Mouse (Mus musculus) heart, embryonic 13.5 days (tissue): Measurements from ENCODE around the gene Pacsin1. TPM values are rescaled to one million over a fixed set of nuclear protein-coding genes. Genes with fewer than 3 reads are reported as not detected.
A peak's percentile ranks its signal among the peaks of the same experiment; 100 is the strongest.

ENCODE experiments used
- ATAC-seq: fragments of 200-750 bp; cut with Nextera tagmentation; 2 replicates; pipeline ENCODE4 v1.8.0; 2017; ENCODE audit warnings: moderate TSS enrichment; ENCODE audit not compliant: insufficient number of reproducible peaks, low FRiP score, low TSS enrichment; ENCODE audit errors: extremely low read depth
- H3K27ac ChIP-seq: fragments of 300-500 bp; sonication (generic); replicated peaks from 2 replicates; pipeline ENCODE4 v1.5.1; 2015; ENCODE audit warnings: moderate library complexity, mild to moderate bottlenecking, inconsistent platforms
- H3K27me3 ChIP-seq: fragments of 300-500 bp; sonication (generic); replicated peaks from 2 replicates; pipeline ENCODE4 v1.6.1; 2015; ENCODE audit warnings: mild to moderate bottlenecking, inconsistent platforms
- H3K36me3 ChIP-seq: fragments of 300-500 bp; sonication (generic); 2 replicates; pipeline ENCODE4 v1.6.1; 2015; ENCODE audit warnings: mild to moderate bottlenecking, inconsistent platforms
- H3K4me1 ChIP-seq: fragments of 300-500 bp; sonication (generic); 2 replicates; pipeline ENCODE4 v1.6.1; 2015; ENCODE audit warnings: inconsistent platforms
- H3K4me2 ChIP-seq: fragments of 300-500 bp; sonication (generic); 2 replicates; pipeline ENCODE4 v1.6.1; 2015; ENCODE audit warnings: inconsistent platforms, mild to moderate bottlenecking, moderate library complexity
- H3K4me3 ChIP-seq: fragments of 300-500 bp; sonication (generic); 2 replicates; pipeline ENCODE4 v1.5.1; 2015; ENCODE audit warnings: moderate library complexity, mild to moderate bottlenecking, inconsistent platforms
- H3K9ac ChIP-seq: fragments of 300-500 bp; sonication (generic); 2 replicates; pipeline ENCODE4 v1.6.1; 2015; ENCODE audit warnings: inconsistent platforms, mild to moderate bottlenecking, moderate library complexity
- H3K9me3 ChIP-seq: fragments of 300-500 bp; sonication (generic); 2 replicates; pipeline ENCODE4 v1.6.1; 2016; ENCODE audit warnings: inconsistent platforms
- WGBS: fragments of 180-500 bp; shearing (Covaris S2); methylation state at CpG from one replicate; pipeline ENCODE4 v1.1.7; 2015; ENCODE audit warnings: mixed read lengths; 5-methylcytosine and 5-hydroxymethylcytosine counted together
- polyA plus RNA-seq: library from polyadenylated mRNA; unstranded; fragments of >200 nt; fragmentation: Nextera tagmentation; extraction: Ambion mirVana; gene quantifications from 2 replicates; pipeline ENCODE4 v1.2.1, GENCODE M21; 2015

Pacsin1 gene
- polyA plus RNA-seq, 1 experiment from 2014 or later = 1.4 TPM

GRCm38 (mm10) chr17:27684886-27685549 lies 29.7 kb downstream of the Pacsin1 start:
- peaks cover 79% of the 10 kb centered on the region for H3K27me3 ChIP-seq
- no peak overlapping the region for H3K27ac ChIP-seq
- H3K9ac ChIP-seq = peak overlapping the region; percentile 73
- H3K36me3 ChIP-seq = no peaks in the 10 kb centered on the region
- no peaks in the 10 kb centered on the region for H3K9me3 ChIP-seq
- H3K4me1 ChIP-seq = peaks cover 17% of the 10 kb centered on the region
- peak overlapping the region; percentile 80 for H3K4me2 ChIP-seq
- H3K4me3 ChIP-seq = peak overlapping the region; percentile 51
- ATAC-seq = no peak
- WGBS = under 1% methylated on average over 49 of the region's 53 CpGs

- 3% methylated on average over 11 of the region's 11 CpGs for WGBS
- no peak overlapping the region for H3K27ac ChIP-seq
- peaks cover 16% of the 10 kb centered on the region for H3K4me1 ChIP-seq
- H3K4me3 ChIP-seq = peak overlapping the region; percentile 51
- peak overlapping the region; percentile 73; the same call in 1 of the 2 replicates for H3K9ac ChIP-seq
- no peaks in the 10 kb centered on the region for H3K36me3 ChIP-seq
- peaks cover 83% of the 10 kb centered on the region for H3K27me3 ChIP-seq
- ATAC-seq = no peak
- peak overlapping the region; percentile 80 for H3K4me2 ChIP-seq
- no peaks in the 10 kb centered on the region for H3K9me3 ChIP-seq
Observed at GRCm38 (mm10) chr17:27685550-27685913, 30.2 kb downstream of the Pacsin1 start.

GRCm38 (mm10) chr17:27686395-27686794 lies 31.1 kb downstream of the Pacsin1 start:
- no peak for ATAC-seq
- no peaks in the 10 kb centered on the region for H3K36me3 ChIP-seq
- H3K4me3 ChIP-seq = no peak overlapping the region
- H3K27ac ChIP-seq = no peak overlapping the region
- H3K4me1 ChIP-seq = peaks cover 16% of the 10 kb centered on the region
- 41% methylated on average over 5 of the region's 5 CpGs for WGBS
- no peak overlapping the region for H3K4me2 ChIP-seq
- H3K9ac ChIP-seq = no peak overlapping the region
- no peaks in the 10 kb centered on the region for H3K9me3 ChIP-seq
- peaks cover 83% of the 10 kb centered on the region for H3K27me3 ChIP-seq

- Histone ChIP-seq H3K4me1 (peaks cover 2% of the 10 kb centered on the region), H3K4me2 (no peak overlapping the region), H3K27me3 (peaks cover 43% of the 10 kb centered on the region), H3K9me3 (no peaks in the 10 kb centered on the region), H3K9ac (no peak overlapping the region), H3K36me3 (no peaks in the 10 kb centered on the region), H3K4me3 (no peak overlapping the region), H3K27ac (no peak overlapping the region)
- ATAC-seq = no peak
- 63% methylated on average over 14 of the region's 14 CpGs for WGBS
Observed at GRCm38 (mm10) chr17:27690993-27691693, 35.8 kb downstream of the Pacsin1 start.

- ATAC-seq = no peak
- Histone ChIP-seq H3K9ac (no peak overlapping the region), H3K36me3 (no peaks in the 10 kb centered on the region), H3K27me3 (peaks cover 6% of the 10 kb centered on the region), H3K9me3 (peaks cover 7% of the 10 kb centered on the region; the same call in 1 of the 2 replicates), H3K27ac (no peak overlapping the region), H3K4me3 (no peak overlapping the region), H3K4me1 (peaks cover 4% of the 10 kb centered on the region), H3K4me2 (no peak overlapping the region)
- 77% methylated on average over 17 of the region's 17 CpGs for WGBS
Observed at GRCm38 (mm10) chr17:27699641-27700244, 44.4 kb downstream of the Pacsin1 start.

GRCm38 (mm10) chr17:27700812-27701211 lies 45.5 kb downstream of the Pacsin1 start:
- Histone ChIP-seq H3K4me2 (no peak overlapping the region), H3K9me3 (peaks cover 7% of the 10 kb centered on the region; the same call in 1 of the 2 replicates), H3K36me3 (no peaks in the 10 kb centered on the region), H3K4me1 (peaks cover 4% of the 10 kb centered on the region), H3K27ac (no peak overlapping the region), H3K27me3 (peaks cover 17% of the 10 kb centered on the region), H3K9ac (no peak overlapping the region), H3K4me3 (no peak overlapping the region)
- WGBS = 68% methylated on average over 2 of the region's 2 CpGs
- no peak; the same call in 1 of the 2 replicates for ATAC-seq

- Histone ChIP-seq H3K4me1 (peaks cover 4% of the 10 kb centered on the region), H3K9me3 (peaks cover 13% of the 10 kb centered on the region; the same call in 1 of the 2 replicates), H3K36me3 (no peaks in the 10 kb centered on the region), H3K4me3 (no peak overlapping the region), H3K9ac (no peak overlapping the region), H3K27ac (no peak overlapping the region), H3K4me2 (no peak overlapping the region), H3K27me3 (peaks cover 27% of the 10 kb centered on the region)
- no peak for ATAC-seq
- WGBS = 71% methylated on average over 6 of the region's 6 CpGs
Observed at GRCm38 (mm10) chr17:27701856-27702255, 46.5 kb downstream of the Pacsin1 start.

- whole genome bisulfite sequencing = under 1% methylated on average over 34 of the region's 34 CpGs
Observed at GRCm38 (mm10) chr17:27702518-27702917, 47.2 kb downstream of the Pacsin1 start.

GRCm38 (mm10) chr17:27703961-27704621 lies 48.8 kb downstream of the Pacsin1 start:
- no peaks in the 10 kb centered on the region for H3K36me3 ChIP-seq
- peaks cover 18% of the 10 kb centered on the region for H3K4me1 ChIP-seq
- no peak overlapping the region for H3K27ac ChIP-seq
- whole genome bisulfite sequencing = 63% methylated on average over 5 of the region's 5 CpGs
- peaks cover 13% of the 10 kb centered on the region; the same call in 1 of the 2 replicates for H3K9me3 ChIP-seq
- no peak overlapping the region for H3K9ac ChIP-seq
- H3K27me3 ChIP-seq = peaks cover 39% of the 10 kb centered on the region
- no peak overlapping the region for H3K4me3 ChIP-seq
- ATAC-seq = no peak
- H3K4me2 ChIP-seq = no peak overlapping the region

More at GRCm38 (mm10) chr17:27702518-27702917, 47.2 kb downstream of the Pacsin1 start:
- no peak overlapping the region for H3K27ac ChIP-seq
- peak overlapping the region; percentile 72 for H3K4me2 ChIP-seq
- H3K4me3 ChIP-seq = peak overlapping the region; percentile 42
- ATAC-seq = no peak
- H3K9me3 ChIP-seq = peaks cover 13% of the 10 kb centered on the region; the same call in 1 of the 2 replicates
- peaks cover 5% of the 10 kb centered on the region for H3K4me1 ChIP-seq
- H3K9ac ChIP-seq = peak overlapping the region; percentile 73
- H3K27me3 ChIP-seq = peaks cover 34% of the 10 kb centered on the region
- no peaks in the 10 kb centered on the region for H3K36me3 ChIP-seq

GRCm38 (mm10) chr17:27705661-27706060 lies 50.4 kb downstream of the Pacsin1 start:
- H3K9ac ChIP-seq = no peak overlapping the region
- H3K36me3 ChIP-seq = no peaks in the 10 kb centered on the region
- peaks cover 18% of the 10 kb centered on the region for H3K4me1 ChIP-seq
- H3K27me3 ChIP-seq = peaks cover 55% of the 10 kb centered on the region
- whole genome bisulfite sequencing = 33% methylated on average over 10 of the region's 10 CpGs
- no peak overlapping the region for H3K4me3 ChIP-seq
- H3K9me3 ChIP-seq = 0 out of 2 replicates have a peak, but pooled peaks cover 6% of the 10 kb centered on the region
- no peak for ATAC-seq
- no peak overlapping the region for H3K27ac ChIP-seq
- H3K4me2 ChIP-seq = no peak overlapping the region
